Mouse (Mus musculus): ENCODE measurements around the gene Tacr1.
"Not testable (repeated sequence)": the region's sequence is repeated elsewhere in the genome, so short reads cannot be mapped to it uniquely, and the experiment has no call there.

Tacr1 gene

GRCm38 (mm10) chr6:82401595-82402451 lies at the start of gene Tacr1:
Tacr1 (plus strand) TSS chr6:82402334.
- DNase-seq (ENCODE audit: low spot score in 2 of 2) = no peak

- DNase-seq (ENCODE audit: low spot score in 2 of 2) = no peak
Observed at GRCm38 (mm10) chr6:82376144-82376543, 26.0 kb upstream of the Tacr1 start.

GRCm38 (mm10) chr6:82383556-82383955 lies 18.6 kb upstream of the Tacr1 start:
- no peak for DNase-seq (ENCODE audit: low spot score in 2 of 2)

- no peak for DNase-seq (ENCODE audit: low spot score in 2 of 2)
Observed at GRCm38 (mm10) chr6:82402501-82403495, 664 bp downstream of the Tacr1 start.

GRCm38 (mm10) chr6:82418367-82418766 lies 16.2 kb downstream of the Tacr1 start:
- DNase-seq (ENCODE audit: low spot score in 2 of 2) = no peak

- DNase-seq (ENCODE audit: low spot score in 2 of 2) = no peak
Observed at GRCm38 (mm10) chr6:82420222-82420621, 18.1 kb downstream of the Tacr1 start.

- no peak for DNase-seq (ENCODE audit: low spot score in 2 of 2)
Observed at GRCm38 (mm10) chr6:82428890-82429289, 26.8 kb downstream of the Tacr1 start.

- DNase-seq (ENCODE audit: low spot score in 2 of 2) = no peak
Observed at GRCm38 (mm10) chr6:82429766-82430165, 27.6 kb downstream of the Tacr1 start.

GRCm38 (mm10) chr6:82437174-82437573 lies 35.0 kb downstream of the Tacr1 start:
- DNase-seq (ENCODE audit: low spot score in 2 of 2) = no peak

- DNase-seq (ENCODE audit: low spot score in 2 of 2) = not testable (repeated sequence)
Observed at GRCm38 (mm10) chr6:82452206-82453095, 50.3 kb downstream of the Tacr1 start.

GRCm38 (mm10) chr6:82455245-82455644 lies 53.1 kb downstream of the Tacr1 start:
- no peak for DNase-seq (ENCODE audit: low spot score in 2 of 2)

GRCm38 (mm10) chr6:82457163-82457763 lies 55.1 kb downstream of the Tacr1 start:
- DNase-seq (ENCODE audit: low spot score in 2 of 2) = no peak

GRCm38 (mm10) chr6:82458762-82459389 lies 56.7 kb downstream of the Tacr1 start:
- DNase-seq (ENCODE audit: low spot score in 2 of 2) = no peak

- DNase-seq (ENCODE audit: low spot score in 2 of 2) = no peak
Observed at GRCm38 (mm10) chr6:82463171-82463570, 61.0 kb downstream of the Tacr1 start.

GRCm38 (mm10) chr6:82474477-82474876 lies 72.3 kb downstream of the Tacr1 start:
- DNase-seq (ENCODE audit: low spot score in 2 of 2) = no peak

- no peak for DNase-seq (ENCODE audit: low spot score in 2 of 2)
Observed at GRCm38 (mm10) chr6:82483842-82484241, 81.7 kb downstream of the Tacr1 start.

- DNase-seq (ENCODE audit: low spot score in 2 of 2) = no peak
Observed at GRCm38 (mm10) chr6:82494481-82494880, 92.3 kb downstream of the Tacr1 start.

GRCm38 (mm10) chr6:82510843-82511416 lies 108.8 kb downstream of the Tacr1 start:
- DNase-seq (ENCODE audit: low spot score in 2 of 2) = no peak

GRCm38 (mm10) chr6:82519626-82520025 lies 117.5 kb downstream of the Tacr1 start:
- DNase-seq (ENCODE audit: low spot score in 2 of 2) = no peak

- no peak for DNase-seq (ENCODE audit: low spot score in 2 of 2)
Observed at GRCm38 (mm10) chr6:82522567-82522966, 120.4 kb downstream of the Tacr1 start.
